Mouse (Mus musculus): Measurements from ENCODE around the gene Lias. TPM values are rescaled to one million over a fixed set of nuclear protein-coding genes. Genes with fewer than 3 reads are reported as not detected.

Lias gene
- polyA plus RNA-seq, 2 experiments: 36.8 to 62.7 TPM

DNA sequence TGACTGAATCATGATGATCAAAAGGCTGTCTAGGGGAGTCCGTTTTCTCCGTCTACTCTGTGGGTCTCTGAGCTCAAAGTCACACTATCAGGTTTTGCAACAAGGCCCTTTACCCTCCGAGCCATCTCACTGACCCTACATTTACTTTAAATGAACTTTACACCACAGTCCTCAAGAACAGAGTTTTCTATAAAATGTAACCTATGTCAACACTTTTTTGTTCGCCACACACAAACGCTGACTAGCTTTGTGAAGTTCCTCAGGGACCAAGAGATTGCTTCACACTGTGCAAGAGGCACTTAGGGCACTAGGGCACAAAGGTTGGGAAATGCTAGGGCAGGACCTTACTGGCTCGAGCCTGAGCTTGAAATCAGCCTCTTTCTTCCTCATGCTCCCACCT is 34.4 kb upstream of the Lias start:
- no peak for DNase-seq (ENCODE audit: low spot score)
- Histone ChIP-seq H3K27ac (replicated peaks; ENCODE audit: low read depth, low read length) (no peak overlapping the region), H3K27me3 (ENCODE audit: control insufficient read depth, insufficient read depth, low read length) (no peaks in the 10 kb centered on the region), H3K36me3 (ENCODE audit: control insufficient read depth, insufficient read depth, low read length) (no peaks in the 10 kb centered on the region), H3K4me1 (ENCODE audit: control insufficient read depth, insufficient read depth, low read length) (no peaks in the 10 kb centered on the region), H3K9ac (ENCODE audit: low read depth, low read length, severe bottlenecking) (no peak overlapping the region), H3K4me3 (replicated peaks; ENCODE audit: low read length) (no peak overlapping the region), H3K4me2 (replicated peaks; ENCODE audit: low read depth, low read length, severe bottlenecking) (no peak overlapping the region), H3K9me3 (ENCODE audit: control insufficient read depth, low read length) (no peaks in the 10 kb centered on the region)
- WGBS: 84% methylated on average over 6 of the region's 6 CpGs
- TF ChIP-seq POLR2A (IDR thresholded peaks at IDR 0.05; ENCODE audit: borderline replicate concordance, extremely low read depth, insufficient read depth, insufficient read length): no peak
- no peak for ATAC-seq (ENCODE audit: low FRiP score, low read depth)

DNA sequence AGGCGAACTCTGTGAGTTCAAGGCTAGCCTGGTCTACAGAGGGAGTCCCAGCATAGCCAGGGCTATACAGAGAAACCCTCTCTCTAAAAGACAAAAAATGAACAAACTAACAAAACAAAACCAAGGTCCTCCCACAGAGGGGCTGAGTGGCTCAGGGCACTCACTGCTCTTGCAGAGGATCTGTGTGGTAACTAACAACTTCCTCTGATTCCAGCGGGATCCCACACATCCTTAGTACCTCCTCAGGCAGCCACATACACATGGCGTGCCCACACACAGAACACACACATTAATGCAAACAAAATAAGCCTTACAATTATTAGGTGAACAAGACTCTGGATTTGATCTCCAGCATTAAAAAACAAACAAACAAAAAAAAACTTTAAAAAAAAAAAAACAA is 33.5 kb upstream of the Lias start:
- Histone ChIP-seq H3K36me3 (ENCODE audit: control insufficient read depth, insufficient read depth, low read length) (no peaks in the 10 kb centered on the region), H3K4me2 (replicated peaks; ENCODE audit: low read depth, low read length, severe bottlenecking) (no peak overlapping the region), H3K9me3 (ENCODE audit: control insufficient read depth, low read length) (no peaks in the 10 kb centered on the region), H3K27me3 (ENCODE audit: control insufficient read depth, insufficient read depth, low read length) (no peaks in the 10 kb centered on the region), H3K4me1 (ENCODE audit: control insufficient read depth, insufficient read depth, low read length) (no peaks in the 10 kb centered on the region), H3K27ac (replicated peaks; ENCODE audit: low read depth, low read length) (no peak overlapping the region), H3K9ac (ENCODE audit: low read depth, low read length, severe bottlenecking) (no peak overlapping the region), H3K4me3 (replicated peaks; ENCODE audit: low read length) (no peak overlapping the region)
- no peak for TF ChIP-seq POLR2A (IDR thresholded peaks at IDR 0.05; ENCODE audit: borderline replicate concordance, extremely low read depth, insufficient read depth, insufficient read length)
- ATAC-seq (ENCODE audit: low FRiP score, low read depth) (no peak), DNase-seq (ENCODE audit: low spot score) (no peak)
- WGBS: 83% methylated on average over 3 of the region's 3 CpGs

DNA sequence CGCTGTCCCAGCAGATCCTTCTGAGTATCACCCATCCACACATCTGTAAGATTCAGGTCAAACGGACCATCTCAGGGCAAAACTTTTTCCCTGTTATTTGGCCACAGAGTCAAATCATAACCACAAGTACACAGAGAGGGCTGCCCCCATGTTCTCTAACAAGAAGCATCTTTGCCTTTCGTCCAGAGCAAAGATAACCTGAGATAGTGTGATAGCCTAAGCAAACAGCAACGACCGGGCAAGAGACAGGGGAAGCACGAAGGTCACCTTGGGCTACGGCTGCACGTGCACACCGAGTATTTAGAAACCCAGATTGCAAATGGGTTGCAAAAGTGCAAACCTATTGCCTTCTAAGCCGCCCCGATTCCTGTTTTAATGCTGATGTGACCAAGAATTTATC is 23.5 kb upstream of the Lias start:
- Histone ChIP-seq H3K9ac (ENCODE audit: low read depth, low read length, severe bottlenecking) (no peak overlapping the region), H3K27ac (replicated peaks; ENCODE audit: low read depth, low read length) (no peak overlapping the region), H3K4me3 (replicated peaks; ENCODE audit: low read length) (no peak overlapping the region), H3K4me2 (replicated peaks; ENCODE audit: low read depth, low read length, severe bottlenecking) (no peak overlapping the region), H3K9me3 (ENCODE audit: control insufficient read depth, low read length) (no peaks in the 10 kb centered on the region), H3K27me3 (ENCODE audit: control insufficient read depth, insufficient read depth, low read length) (no peaks in the 10 kb centered on the region), H3K4me1 (ENCODE audit: control insufficient read depth, insufficient read depth, low read length) (no peaks in the 10 kb centered on the region), H3K36me3 (ENCODE audit: control insufficient read depth, insufficient read depth, low read length) (no peaks in the 10 kb centered on the region)
- TF ChIP-seq POLR2A (IDR thresholded peaks at IDR 0.05; ENCODE audit: borderline replicate concordance, extremely low read depth, insufficient read depth, insufficient read length): no peak
- WGBS: 88% methylated on average over 11 of the region's 11 CpGs
- no peak for ATAC-seq (ENCODE audit: low FRiP score, low read depth)
- DNase-seq (ENCODE audit: low spot score): no peak

DNA sequence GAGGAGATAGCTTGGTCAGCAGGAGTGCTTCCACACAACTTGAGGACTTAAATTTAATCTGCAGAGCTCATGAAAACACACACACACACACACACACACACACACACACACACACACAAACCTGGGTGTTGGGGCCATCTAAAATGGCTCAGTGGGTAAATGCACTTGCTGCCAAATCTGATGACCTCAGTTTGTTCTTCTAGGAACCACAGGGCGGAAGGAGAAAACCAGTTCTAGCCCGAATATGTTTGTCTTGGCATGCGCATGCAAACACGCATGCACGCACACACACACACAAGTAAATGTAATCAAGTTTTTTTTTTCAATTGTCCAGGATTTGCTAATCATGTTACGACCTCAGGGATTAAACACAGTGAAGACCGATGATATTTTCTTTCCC is 19.7 kb upstream of the Lias start:
- H3K36me3 ChIP-seq (ENCODE audit: control insufficient read depth, insufficient read depth, low read length): no peaks in the 10 kb centered on the region
- no peak overlapping the region for H3K9ac ChIP-seq (ENCODE audit: low read depth, low read length, severe bottlenecking)
- no peak overlapping the region for H3K4me3 ChIP-seq (replicated peaks; ENCODE audit: low read length)
- ATAC-seq (ENCODE audit: low FRiP score, low read depth): no peak
- no peaks in the 10 kb centered on the region for H3K9me3 ChIP-seq (ENCODE audit: control insufficient read depth, low read length)
- H3K27ac ChIP-seq (replicated peaks; ENCODE audit: low read depth, low read length): no peak overlapping the region
- WGBS: 90% methylated on average over 7 of the region's 7 CpGs
- no peaks in the 10 kb centered on the region for H3K4me1 ChIP-seq (ENCODE audit: control insufficient read depth, insufficient read depth, low read length)
- no peak overlapping the region for H3K4me2 ChIP-seq (replicated peaks; ENCODE audit: low read depth, low read length, severe bottlenecking)
- TF ChIP-seq POLR2A (IDR thresholded peaks at IDR 0.05; ENCODE audit: borderline replicate concordance, extremely low read depth, insufficient read depth, insufficient read length): no peak
- H3K27me3 ChIP-seq (ENCODE audit: control insufficient read depth, insufficient read depth, low read length): no peaks in the 10 kb centered on the region
- no peak for DNase-seq (ENCODE audit: low spot score)

DNA sequence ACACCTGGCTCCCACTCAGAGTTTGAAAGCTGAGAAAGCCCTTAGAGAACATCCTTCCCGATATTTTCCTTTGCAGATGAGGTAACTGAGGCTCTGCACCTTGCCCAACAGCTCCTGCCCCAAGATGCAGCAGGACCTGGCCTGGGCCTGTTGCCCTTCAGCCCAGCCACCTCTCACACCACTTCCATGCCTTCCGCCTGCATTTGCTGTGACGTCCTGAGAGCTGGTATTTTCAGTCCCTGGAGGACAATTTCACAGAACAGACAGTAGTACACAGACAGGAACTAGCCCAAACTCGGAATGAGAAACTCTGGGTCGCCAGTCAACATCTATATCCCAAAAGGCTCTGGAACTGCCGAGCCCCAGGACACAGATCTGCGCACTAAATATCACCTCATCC is 16.6 kb upstream of the Lias start:
- no peaks in the 10 kb centered on the region for H3K9me3 ChIP-seq (ENCODE audit: control insufficient read depth, low read length)
- no peak overlapping the region for H3K4me3 ChIP-seq (replicated peaks; ENCODE audit: low read length)
- H3K36me3 ChIP-seq (ENCODE audit: control insufficient read depth, insufficient read depth, low read length): no peaks in the 10 kb centered on the region
- no peak overlapping the region for H3K4me2 ChIP-seq (replicated peaks; ENCODE audit: low read depth, low read length, severe bottlenecking)
- H3K27me3 ChIP-seq (ENCODE audit: control insufficient read depth, insufficient read depth, low read length): no peaks in the 10 kb centered on the region
- H3K9ac ChIP-seq (ENCODE audit: low read depth, low read length, severe bottlenecking): no peak overlapping the region
- DNase-seq (ENCODE audit: low spot score) (no peak), ATAC-seq (ENCODE audit: low FRiP score, low read depth) (no peak)
- H3K4me1 ChIP-seq (ENCODE audit: control insufficient read depth, insufficient read depth, low read length): no peaks in the 10 kb centered on the region
- no peak overlapping the region for H3K27ac ChIP-seq (replicated peaks; ENCODE audit: low read depth, low read length)
- WGBS: 76% methylated on average over 7 of the region's 7 CpGs
- TF ChIP-seq POLR2A (IDR thresholded peaks at IDR 0.05; ENCODE audit: borderline replicate concordance, extremely low read depth, insufficient read depth, insufficient read length): no peak

DNA sequence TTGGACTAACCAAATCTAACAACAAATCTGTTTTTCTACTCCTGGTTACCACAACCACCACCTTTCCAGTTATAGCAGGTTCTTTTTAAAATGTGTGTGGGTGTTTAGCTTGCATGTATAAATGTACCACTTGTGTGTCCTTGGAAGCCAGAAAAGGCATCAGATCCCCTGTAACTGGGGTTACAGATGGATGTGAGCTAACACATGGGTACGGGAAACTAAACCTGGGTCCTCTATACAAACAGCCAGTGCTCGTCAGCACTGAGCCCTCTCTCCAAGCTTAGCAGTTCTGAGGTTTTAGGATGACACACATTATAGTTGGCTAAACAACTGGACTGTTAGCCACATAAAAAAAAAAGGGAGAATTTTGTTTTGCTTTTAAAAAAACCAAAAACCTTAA is 5.6 kb upstream of the Lias start:
- Histone ChIP-seq H3K9ac (ENCODE audit: low read depth, low read length, severe bottlenecking) (no peak overlapping the region), H3K4me1 (ENCODE audit: control insufficient read depth, insufficient read depth, low read length) (peaks cover 11% of the 10 kb centered on the region), H3K27ac (replicated peaks; ENCODE audit: low read depth, low read length) (no peak overlapping the region), H3K4me2 (replicated peaks; ENCODE audit: low read depth, low read length, severe bottlenecking) (no peak overlapping the region), H3K36me3 (ENCODE audit: control insufficient read depth, insufficient read depth, low read length) (peaks cover 34% of the 10 kb centered on the region), H3K9me3 (ENCODE audit: control insufficient read depth, low read length) (no peaks in the 10 kb centered on the region), H3K27me3 (ENCODE audit: control insufficient read depth, insufficient read depth, low read length) (no peaks in the 10 kb centered on the region), H3K4me3 (replicated peaks; ENCODE audit: low read length) (no peak overlapping the region)
- TF ChIP-seq POLR2A (IDR thresholded peaks at IDR 0.05; ENCODE audit: borderline replicate concordance, extremely low read depth, insufficient read depth, insufficient read length): no peak
- ATAC-seq (ENCODE audit: low FRiP score, low read depth) (no peak), DNase-seq (ENCODE audit: low spot score) (no peak)
- 73% methylated on average over 2 of the region's 2 CpGs for WGBS
